Mouse (Mus musculus): ENCODE results near the gene Vstm2l. TPM values are rescaled to one million over a fixed set of nuclear protein-coding genes. Genes with fewer than 3 reads are reported as not detected.
A peak's percentile ranks its signal among the peaks of the same experiment; 100 is the strongest.

The Vstm2l gene
- polyA plus RNA-seq, 1 experiment from 2014 or later = 1.4 TPM

DNA sequence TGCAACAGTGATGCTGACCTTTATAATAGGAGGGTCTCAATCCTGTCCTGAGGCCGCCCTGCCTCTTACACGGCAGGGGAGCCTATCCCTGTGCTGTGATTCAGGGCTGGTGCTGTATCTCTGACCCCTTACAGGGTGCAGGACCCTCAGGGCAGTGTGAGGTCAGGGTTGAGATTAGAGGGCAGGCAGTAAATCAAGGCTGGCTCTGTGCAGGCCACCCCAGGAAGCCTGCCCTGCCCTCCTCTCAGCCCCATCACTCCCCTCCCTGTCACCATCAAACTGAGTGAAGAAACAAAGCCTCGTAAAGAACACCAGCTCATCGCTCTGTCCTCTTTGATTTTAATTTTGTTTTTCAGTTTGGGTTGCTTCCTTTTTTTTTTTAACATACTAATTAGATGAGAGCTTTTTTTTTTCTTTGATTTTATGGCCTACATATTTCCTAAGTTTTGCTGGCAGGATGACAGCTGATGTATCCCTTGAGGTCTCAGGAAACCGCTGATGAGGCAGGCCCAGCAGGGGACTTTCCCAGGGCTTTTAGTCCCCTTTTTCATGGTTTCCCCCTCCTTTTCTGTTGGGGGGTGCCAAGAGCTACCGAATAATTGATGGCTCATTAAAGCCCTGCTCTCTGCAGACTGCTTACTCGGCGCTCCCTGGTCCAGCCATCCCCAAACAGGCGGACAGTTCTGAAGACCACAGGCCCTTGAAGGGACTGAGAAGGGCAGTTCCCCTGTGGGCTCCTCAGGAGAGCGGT is 27.0 kb upstream of the Vstm2l start:
- Histone ChIP-seq H3K4me2 (ENCODE audit: low read depth, low read length) (no peak overlapping the region), H3K36me3 (ENCODE audit: control insufficient read depth, insufficient read depth, low read length) (peaks cover 32% of the 10 kb centered on the region; the same call in 1 of the 2 replicates), H3K9ac (ENCODE audit: low read depth, low read length) (no peak overlapping the region), H3K4me3 (ENCODE audit: low read depth, low read length) (no peak overlapping the region), H3K27ac (replicated peaks; ENCODE audit: low read depth, low read length) (no peak overlapping the region), H3K27me3 (replicated peaks; ENCODE audit: control insufficient read depth, insufficient read depth, low read length) (no peaks in the 10 kb centered on the region), H3K4me1 (ENCODE audit: control insufficient read depth, insufficient read depth, low read length) (no peaks in the 10 kb centered on the region), H3K9me3 (ENCODE audit: control insufficient read depth, low read length) (no peaks in the 10 kb centered on the region)
- DNase-seq (ENCODE audit: low spot score) (no peak), ATAC-seq (ENCODE audit: low read depth) (no peak)
- 30% methylated on average over 10 of the region's 10 CpGs for WGBS

DNA sequence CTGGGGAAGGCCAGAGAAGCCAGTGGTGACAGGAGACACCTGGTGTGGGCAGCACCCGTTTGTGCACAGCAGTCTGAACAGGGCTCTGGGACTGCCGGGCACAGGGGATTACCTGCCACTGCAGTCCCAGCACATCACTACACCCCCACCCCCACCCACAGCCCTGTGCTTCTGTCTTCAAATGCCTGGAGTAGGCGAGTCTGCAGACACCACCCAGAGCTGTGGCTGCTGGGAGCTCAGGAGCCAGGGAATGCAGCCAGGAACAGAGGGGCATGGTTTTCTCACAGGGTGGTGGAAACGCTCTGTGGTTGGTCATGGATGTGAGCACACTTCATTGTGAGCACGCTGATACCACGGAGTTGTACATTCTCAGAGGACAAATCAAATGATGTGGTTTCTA is 23.3 kb upstream of the Vstm2l start:
- H3K4me2 ChIP-seq (ENCODE audit: low read depth, low read length) = no peak overlapping the region
- 70% methylated on average over 6 of the region's 6 CpGs for WGBS

DNA sequence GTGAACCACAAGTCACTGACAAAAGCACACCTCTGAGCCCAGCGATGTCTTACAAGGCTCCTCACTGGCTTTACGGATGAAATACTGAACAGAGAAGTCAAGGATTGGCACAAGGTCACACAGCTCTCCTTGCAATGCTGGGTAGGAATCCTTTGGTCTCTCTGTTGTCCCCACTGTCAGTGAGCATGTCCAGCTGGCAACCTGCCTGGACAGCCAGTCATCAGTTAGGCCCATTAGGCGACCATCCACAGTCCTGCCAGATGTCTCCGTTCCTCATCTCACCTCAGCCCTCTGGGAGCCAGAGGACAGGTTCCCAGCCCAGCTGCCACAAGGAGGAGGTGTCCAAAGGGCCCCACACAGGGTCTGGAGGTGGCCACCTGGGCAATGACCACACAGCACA is 17.3 kb upstream of the Vstm2l start:
- no peak overlapping the region for H3K4me3 ChIP-seq (ENCODE audit: low read depth, low read length)
- H3K9ac ChIP-seq (ENCODE audit: low read depth, low read length) = no peak overlapping the region
- no peaks in the 10 kb centered on the region for H3K4me1 ChIP-seq (ENCODE audit: control insufficient read depth, insufficient read depth, low read length)
- no peak overlapping the region for H3K4me2 ChIP-seq (ENCODE audit: low read depth, low read length)
- H3K9me3 ChIP-seq (ENCODE audit: control insufficient read depth, low read length) = no peaks in the 10 kb centered on the region
- 0 out of 2 replicates have a peak, but pooled peaks cover 7% of the 10 kb centered on the region for H3K27me3 ChIP-seq (replicated peaks; ENCODE audit: control insufficient read depth, insufficient read depth, low read length)
- ATAC-seq (ENCODE audit: low read depth) = no peak
- no peak for DNase-seq (ENCODE audit: low spot score)
- 75% methylated on average over 4 of the region's 4 CpGs for WGBS
- H3K36me3 ChIP-seq (ENCODE audit: control insufficient read depth, insufficient read depth, low read length) = no peaks in the 10 kb centered on the region; the same call in 1 of the 2 replicates
- no peak overlapping the region for H3K27ac ChIP-seq (replicated peaks; ENCODE audit: low read depth, low read length)

More for the DNA sequence above, 23.3 kb upstream of the Vstm2l start:
- Histone ChIP-seq H3K9ac (ENCODE audit: low read depth, low read length) (no peak overlapping the region), H3K9me3 (ENCODE audit: control insufficient read depth, low read length) (no peaks in the 10 kb centered on the region), H3K4me1 (ENCODE audit: control insufficient read depth, insufficient read depth, low read length) (no peaks in the 10 kb centered on the region), H3K36me3 (ENCODE audit: control insufficient read depth, insufficient read depth, low read length) (peaks cover 18% of the 10 kb centered on the region; the same call in 1 of the 2 replicates), H3K27me3 (replicated peaks; ENCODE audit: control insufficient read depth, insufficient read depth, low read length) (no peaks in the 10 kb centered on the region), H3K27ac (replicated peaks; ENCODE audit: low read depth, low read length) (no peak overlapping the region), H3K4me3 (ENCODE audit: low read depth, low read length) (no peak overlapping the region)
- DNase-seq (ENCODE audit: low spot score) (no peak), ATAC-seq (ENCODE audit: low read depth) (no peak)

DNA sequence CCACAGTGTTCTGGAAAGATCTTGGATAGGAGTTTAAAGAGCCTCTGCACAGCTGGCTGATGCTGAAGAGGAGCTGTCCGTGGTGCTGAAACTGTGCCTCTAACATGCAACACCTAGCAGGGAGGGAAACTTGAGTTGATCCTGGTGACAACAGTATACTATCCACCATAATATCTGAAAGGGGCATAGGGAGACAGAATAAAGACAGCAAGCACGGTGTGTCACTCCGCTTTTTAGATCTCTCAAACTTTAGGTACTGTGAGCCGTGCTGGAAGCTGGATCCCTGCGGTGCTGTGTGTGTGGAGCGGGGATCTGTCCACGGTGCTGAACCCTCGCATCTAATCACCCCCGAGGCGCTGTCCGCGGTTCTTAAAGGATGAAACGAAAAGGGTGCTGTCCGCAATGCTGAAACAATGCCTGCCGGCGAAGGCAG is 1.2 kb upstream of the Vstm2l start:
- H3K4me1 ChIP-seq (ENCODE audit: control insufficient read depth, insufficient read depth, low read length) = no peaks in the 10 kb centered on the region
- WGBS = under 1% methylated on average over 16 of the region's 16 CpGs
- peaks cover 47% of the 10 kb centered on the region for H3K27me3 ChIP-seq (replicated peaks; ENCODE audit: control insufficient read depth, insufficient read depth, low read length)
- H3K9ac ChIP-seq (ENCODE audit: low read depth, low read length) = no peak overlapping the region
- H3K9me3 ChIP-seq (ENCODE audit: control insufficient read depth, low read length) = no peaks in the 10 kb centered on the region
- no peak overlapping the region for H3K27ac ChIP-seq (replicated peaks; ENCODE audit: low read depth, low read length)
- no peak overlapping the region for H3K4me3 ChIP-seq (ENCODE audit: low read depth, low read length)
- peak; percentile 66; the same call in 1 of the 2 replicates for ATAC-seq (ENCODE audit: low read depth)
- H3K36me3 ChIP-seq (ENCODE audit: control insufficient read depth, insufficient read depth, low read length) = no peaks in the 10 kb centered on the region
- H3K4me2 ChIP-seq (ENCODE audit: low read depth, low read length) = no peak overlapping the region
- peak; percentile 93 for DNase-seq (ENCODE audit: low spot score)

DNA sequence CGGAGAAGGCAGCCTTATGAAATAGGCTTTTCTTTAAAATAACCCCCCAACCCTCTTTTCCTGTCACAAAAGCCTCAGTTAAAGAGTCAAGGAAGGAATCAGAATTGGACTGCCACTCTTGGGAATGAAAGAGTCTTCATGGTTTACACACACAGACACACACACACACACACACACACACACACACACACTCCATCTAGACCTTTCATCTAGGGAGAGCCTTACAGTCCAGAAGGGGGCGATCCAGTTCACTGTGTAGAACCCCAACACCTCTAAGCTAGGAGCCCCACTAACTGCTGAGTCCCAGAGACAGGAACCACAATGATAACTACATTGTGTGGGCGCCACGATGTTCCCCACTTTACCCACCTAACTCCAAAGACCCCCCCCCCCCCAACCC is 748 bp upstream of the Vstm2l start:
- 0% methylated on average over 4 of the region's 4 CpGs for WGBS
- no peak overlapping the region for H3K4me3 ChIP-seq (ENCODE audit: low read depth, low read length)
- H3K9me3 ChIP-seq (ENCODE audit: control insufficient read depth, low read length) = no peaks in the 10 kb centered on the region
- H3K9ac ChIP-seq (ENCODE audit: low read depth, low read length) = no peak overlapping the region
- no peak overlapping the region for H3K4me2 ChIP-seq (ENCODE audit: low read depth, low read length)
- no peak overlapping the region for H3K27ac ChIP-seq (replicated peaks; ENCODE audit: low read depth, low read length)
- H3K36me3 ChIP-seq (ENCODE audit: control insufficient read depth, insufficient read depth, low read length) = no peaks in the 10 kb centered on the region
- DNase-seq (ENCODE audit: low spot score) = no peak
- no peak for ATAC-seq (ENCODE audit: low read depth)
- H3K27me3 ChIP-seq (replicated peaks; ENCODE audit: control insufficient read depth, insufficient read depth, low read length) = peaks cover 47% of the 10 kb centered on the region
- H3K4me1 ChIP-seq (ENCODE audit: control insufficient read depth, insufficient read depth, low read length) = no peaks in the 10 kb centered on the region

DNA sequence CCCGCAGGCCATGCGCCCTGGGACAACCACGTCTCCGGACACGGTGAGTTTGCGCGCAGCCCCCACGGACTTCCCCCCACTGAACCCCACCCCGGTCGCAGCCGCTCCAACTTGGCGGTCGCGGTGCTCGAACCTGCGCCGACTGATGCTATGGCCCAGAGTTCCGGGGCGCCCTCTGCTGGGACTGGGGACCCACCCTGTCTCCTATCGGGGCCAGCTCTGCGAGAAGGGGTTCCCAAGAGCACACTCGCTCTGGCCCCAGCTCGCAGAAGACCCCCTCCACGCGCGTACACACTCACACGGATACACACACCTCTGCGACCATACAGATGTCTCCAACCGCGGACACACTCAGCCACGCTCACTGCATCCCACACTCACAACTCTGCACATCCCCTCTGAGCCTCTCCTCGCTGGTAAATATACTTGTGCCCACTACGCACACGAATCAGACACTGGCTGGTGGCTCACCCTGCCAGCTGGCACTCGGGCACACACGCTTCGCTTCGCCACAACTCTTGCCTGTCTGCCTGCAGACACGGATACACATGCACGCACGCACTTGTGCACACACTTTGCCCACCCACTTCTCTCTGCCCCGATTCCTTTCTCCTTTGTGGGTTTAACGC is 550 bp downstream of the Vstm2l start:
- Histone ChIP-seq H3K4me3 (ENCODE audit: low read depth, low read length) (peak overlapping the region; percentile 37), H3K36me3 (ENCODE audit: control insufficient read depth, insufficient read depth, low read length) (no peaks in the 10 kb centered on the region), H3K4me1 (ENCODE audit: control insufficient read depth, insufficient read depth, low read length) (no peaks in the 10 kb centered on the region), H3K9ac (ENCODE audit: low read depth, low read length) (peak overlapping the region; percentile 30; the same call in 1 of the 2 replicates), H3K4me2 (ENCODE audit: low read depth, low read length) (peak overlapping the region; percentile 61), H3K9me3 (ENCODE audit: control insufficient read depth, low read length) (no peaks in the 10 kb centered on the region), H3K27ac (replicated peaks; ENCODE audit: low read depth, low read length) (no peak overlapping the region), H3K27me3 (replicated peaks; ENCODE audit: control insufficient read depth, insufficient read depth, low read length) (peaks cover 47% of the 10 kb centered on the region)
- no peak for ATAC-seq (ENCODE audit: low read depth)
- DNase-seq (ENCODE audit: low spot score) = no peak
- WGBS = 56% methylated on average over 29 of the region's 43 CpGs

DNA sequence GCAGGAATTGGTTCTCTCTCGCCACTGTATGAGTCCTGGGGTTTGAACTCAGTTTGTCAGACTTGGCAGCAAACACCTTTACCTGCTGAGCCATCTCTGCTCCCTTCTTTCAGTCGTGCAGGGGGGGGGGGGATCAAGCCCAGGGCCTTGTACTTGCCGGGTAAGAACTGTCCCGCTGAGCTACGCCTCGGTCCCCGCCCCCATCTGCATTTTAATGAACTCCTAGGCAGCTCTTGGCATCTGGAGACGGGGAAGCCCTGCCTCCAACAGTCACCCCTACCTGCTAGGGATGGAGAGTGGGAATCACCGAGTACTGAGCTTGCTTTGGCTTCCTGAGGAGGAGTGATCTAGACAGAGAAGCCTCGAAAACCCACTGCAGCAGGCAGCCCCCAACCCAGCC is 4.1 kb downstream of the Vstm2l start:
- H3K27me3 ChIP-seq (replicated peaks; ENCODE audit: control insufficient read depth, insufficient read depth, low read length) = peaks cover 48% of the 10 kb centered on the region
- H3K9ac ChIP-seq (ENCODE audit: low read depth, low read length) = no peak overlapping the region
- no peak for DNase-seq (ENCODE audit: low spot score)
- H3K9me3 ChIP-seq (ENCODE audit: control insufficient read depth, low read length) = no peaks in the 10 kb centered on the region
- H3K36me3 ChIP-seq (ENCODE audit: control insufficient read depth, insufficient read depth, low read length) = no peaks in the 10 kb centered on the region
- no peak overlapping the region for H3K4me3 ChIP-seq (ENCODE audit: low read depth, low read length)
- 3% methylated on average over 10 of the region's 10 CpGs for WGBS
- no peak overlapping the region for H3K27ac ChIP-seq (replicated peaks; ENCODE audit: low read depth, low read length)
- ATAC-seq (ENCODE audit: low read depth) = no peak
- H3K4me1 ChIP-seq (ENCODE audit: control insufficient read depth, insufficient read depth, low read length) = no peaks in the 10 kb centered on the region
- no peak overlapping the region for H3K4me2 ChIP-seq (ENCODE audit: low read depth, low read length)

DNA sequence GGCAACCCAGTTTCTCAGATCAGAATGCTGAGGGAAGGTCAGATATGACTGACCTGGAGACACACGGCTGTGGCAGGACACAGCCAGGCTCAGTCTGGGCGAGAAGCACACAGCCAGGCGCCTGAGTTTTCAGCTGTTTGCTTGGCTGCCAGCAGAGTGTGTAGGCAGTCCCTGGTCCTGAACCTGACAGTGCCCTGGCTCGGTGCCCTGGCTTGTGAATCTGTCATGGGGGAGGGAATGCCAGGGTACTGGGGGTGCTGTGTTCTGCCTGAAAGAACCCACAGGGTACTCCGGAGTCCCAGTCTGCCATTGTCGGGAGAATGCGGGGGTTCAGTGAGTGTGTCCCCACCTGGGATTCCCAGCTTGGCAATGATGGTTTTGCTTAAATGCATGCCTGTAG is 7.1 kb downstream of the Vstm2l start:
- 67% methylated on average over 7 of the region's 7 CpGs for WGBS
- Histone ChIP-seq H3K36me3 (ENCODE audit: control insufficient read depth, insufficient read depth, low read length) (no peaks in the 10 kb centered on the region), H3K4me2 (ENCODE audit: low read depth, low read length) (no peak overlapping the region), H3K27ac (replicated peaks; ENCODE audit: low read depth, low read length) (no peak overlapping the region), H3K9ac (ENCODE audit: low read depth, low read length) (no peak overlapping the region), H3K27me3 (replicated peaks; ENCODE audit: control insufficient read depth, insufficient read depth, low read length) (peaks cover 18% of the 10 kb centered on the region), H3K9me3 (ENCODE audit: control insufficient read depth, low read length) (no peaks in the 10 kb centered on the region), H3K4me3 (ENCODE audit: low read depth, low read length) (no peak overlapping the region), H3K4me1 (ENCODE audit: control insufficient read depth, insufficient read depth, low read length) (no peaks in the 10 kb centered on the region)
- ATAC-seq (ENCODE audit: low read depth) = no peak
- DNase-seq (ENCODE audit: low spot score) = no peak

Data from embryonic facial prominence, embryonic 14.5 days (tissue).